Mouse (Mus musculus) brown adipose tissue, adult 24 weeks (tissue): Measurements from ENCODE around the gene Ptafr. TPM values are rescaled to one million over a fixed set of nuclear protein-coding genes. Genes with fewer than 3 reads are reported as not detected.
"Not testable (repeated sequence)": the region's sequence is repeated elsewhere in the genome, so short reads cannot be mapped to it uniquely, and the experiment has no call there.

ENCODE experiments used
- H3K27ac ChIP-seq: fragments of 200-500 bp; replicated peaks from 2 replicates; pipeline ENCODE4 v1.5.1; 2012; ENCODE audit warnings: low read depth, mild to moderate bottlenecking, low read length
- H3K4me1 ChIP-seq: fragments of 200-500 bp; 2 replicates; pipeline ENCODE4 v1.6.1; 2012; ENCODE audit warnings: low read length, mixed read lengths; ENCODE audit not compliant: control insufficient read depth, insufficient read depth, insufficient read length
- H3K4me3 ChIP-seq: fragments of 200-500 bp; 2 replicates; pipeline ENCODE4 v1.5.1; 2012; ENCODE audit warnings: low read depth, mild to moderate bottlenecking, low read length, moderate library complexity; ENCODE audit not compliant: insufficient read depth
- polyA plus RNA-seq: library from polyadenylated mRNA; stranded (reverse); fragments of >200 nt; gene quantifications from 2 replicates; pipeline ENCODE4 v1.2.4, GENCODE M21; 2012; ENCODE audit not compliant: missing spikeins, insufficient read depth, insufficient read length

Gene Ptafr
- polyA plus RNA-seq, 1 experiment: 3.6 TPM

DNA sequence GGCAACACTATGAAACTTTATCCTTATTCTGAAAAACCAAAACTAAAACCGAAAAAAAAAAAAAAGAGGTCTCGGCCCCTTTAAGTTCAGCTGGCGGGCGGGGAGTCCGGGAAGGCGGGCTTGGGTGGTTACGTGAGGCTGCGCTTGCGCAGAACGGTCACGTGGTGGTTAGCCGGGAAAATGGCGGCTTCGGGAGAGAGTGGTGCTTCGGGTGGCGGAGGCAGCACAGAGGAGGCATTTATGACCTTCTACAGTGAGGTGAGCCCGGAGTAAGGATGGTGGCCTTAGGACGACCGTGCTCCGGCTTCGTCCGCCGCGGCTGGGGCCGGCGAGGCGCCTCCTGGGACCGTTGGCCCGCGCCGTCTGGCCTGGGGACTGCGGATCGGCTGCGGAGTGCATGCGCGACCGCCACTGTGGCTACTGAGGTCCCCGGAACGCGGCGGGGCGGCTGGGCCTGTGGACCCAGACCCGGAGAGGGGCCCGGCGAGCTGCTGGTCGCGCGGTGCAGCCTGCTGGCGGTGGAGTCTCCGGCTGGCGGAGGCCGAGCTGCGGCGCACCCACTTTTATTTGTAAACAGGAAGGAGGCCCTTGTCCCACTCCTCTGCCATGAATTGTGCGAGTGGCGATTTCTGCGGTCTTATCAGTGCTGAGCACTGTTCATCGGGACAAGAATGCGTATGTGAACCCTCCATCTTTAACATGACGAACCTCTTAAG is 28.3 kb upstream of the Ptafr start, which contains the start of gene Dnajc8:
Dnajc8 (plus strand) TSS at position 145 of the 716 bp plus-strand sequence.
- H3K4me3 ChIP-seq: peak within 1 kb of the TSS; percentile 75
- peaks cover 3% of the 10 kb centered on the region; the same call in 1 of the 2 replicates for H3K4me1 ChIP-seq
- H3K27ac ChIP-seq: peak within 1 kb of the TSS; percentile 4; the same call in 1 of the 2 replicates

DNA sequence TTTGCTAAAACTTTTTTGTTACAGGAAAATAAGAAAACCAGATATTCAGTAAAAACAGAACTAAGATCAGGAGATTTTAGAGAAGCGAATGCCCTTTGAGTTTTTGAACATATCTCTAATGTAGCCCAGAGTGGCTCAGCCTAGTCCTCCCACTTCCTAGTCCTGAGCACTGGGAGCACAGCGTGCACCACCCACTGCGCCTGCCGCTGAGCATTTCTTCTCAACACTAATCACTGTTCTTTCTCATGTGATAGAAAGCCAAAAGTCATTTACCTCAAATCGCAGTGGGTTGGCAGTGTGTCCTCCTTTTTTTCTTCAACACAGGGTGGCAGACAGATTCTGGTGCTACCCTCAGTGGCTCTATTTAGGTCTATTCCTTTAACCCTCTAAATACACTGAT is 24.4 kb upstream of the Ptafr start:
- H3K27ac ChIP-seq: no peak overlapping the region
- H3K4me1 ChIP-seq: peaks cover 3% of the 10 kb centered on the region; the same call in 1 of the 2 replicates
- no peak overlapping the region for H3K4me3 ChIP-seq

- Histone ChIP-seq H3K4me3 (no peak overlapping the region), H3K27ac (no peak overlapping the region), H3K4me1 (peaks cover 3% of the 10 kb centered on the region; the same call in 1 of the 2 replicates)
Measured at GRCm38 (mm10) chr4:132541413-132541812, 22.5 kb upstream of the Ptafr start.

DNA sequence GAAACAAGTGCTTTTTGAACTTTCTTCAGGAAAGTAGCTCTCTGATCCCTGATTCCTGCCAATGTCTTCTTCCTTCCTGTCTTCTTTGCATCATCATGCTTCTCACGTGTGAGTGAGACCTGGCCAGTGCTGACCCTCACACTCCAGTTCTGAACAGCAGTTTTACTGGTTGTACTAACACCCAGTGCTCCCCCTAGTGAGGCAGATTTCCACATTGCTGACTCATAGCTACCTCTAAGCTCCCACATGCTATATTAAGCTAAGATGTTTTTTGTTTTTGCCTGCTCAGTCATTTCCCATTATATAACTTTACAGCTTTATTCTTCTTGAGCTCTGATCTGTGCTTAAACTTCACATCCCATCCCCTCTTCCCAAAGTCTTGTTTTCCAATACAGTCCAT is 21.1 kb upstream of the Ptafr start:
- Histone ChIP-seq H3K4me3 (no peak overlapping the region), H3K4me1 (no peaks in the 10 kb centered on the region), H3K27ac (no peak overlapping the region)

DNA sequence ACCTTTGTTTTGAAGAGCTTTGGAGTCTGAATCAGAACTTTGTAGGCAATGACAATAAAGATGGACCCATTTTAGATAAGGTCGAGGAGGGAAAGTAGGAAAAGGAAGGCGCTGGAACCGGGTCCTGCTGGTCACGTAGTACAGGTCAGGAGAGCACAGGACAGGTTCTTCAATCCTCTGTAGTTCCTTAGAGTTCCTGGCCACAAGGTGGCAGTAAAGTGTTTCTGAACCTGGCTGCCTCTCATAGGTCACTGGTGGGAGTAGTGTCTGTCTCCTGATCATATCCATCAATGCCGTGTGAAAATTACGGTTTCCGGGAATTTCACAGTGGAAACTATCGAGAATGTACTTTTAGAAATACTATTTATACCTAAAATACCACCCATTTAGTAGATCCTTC is 18.0 kb upstream of the Ptafr start:
- Histone ChIP-seq H3K4me1 (no peaks in the 10 kb centered on the region), H3K27ac (no peak overlapping the region), H3K4me3 (no peak overlapping the region)

DNA sequence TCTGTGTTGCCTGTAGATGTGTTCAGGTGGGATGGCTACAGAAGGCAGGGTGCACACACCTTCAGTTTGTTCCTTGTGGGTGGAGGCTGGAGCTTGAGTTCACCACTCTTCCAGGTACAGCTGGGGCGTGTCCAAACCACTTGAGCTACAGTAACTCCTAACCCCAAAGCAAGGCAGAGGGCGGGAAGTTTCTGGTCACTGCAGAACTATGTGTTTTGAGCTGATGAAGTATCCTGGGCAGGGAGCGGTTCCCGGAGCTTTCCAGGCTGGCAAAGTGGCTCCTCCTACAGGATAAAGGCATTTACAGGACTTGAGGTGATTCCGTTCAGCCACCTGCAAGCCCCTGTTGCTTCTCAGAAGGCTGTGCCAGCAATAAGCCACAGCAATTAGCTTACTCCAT is 9.6 kb upstream of the Ptafr start:
- H3K27ac ChIP-seq: no peak overlapping the region
- no peak overlapping the region for H3K4me3 ChIP-seq
- no peaks in the 10 kb centered on the region for H3K4me1 ChIP-seq

GRCm38 (mm10) chr4:132554653-132555052 is 9.2 kb upstream of the Ptafr start:
- Histone ChIP-seq H3K4me3 (no peak overlapping the region), H3K27ac (no peak overlapping the region), H3K4me1 (no peaks in the 10 kb centered on the region)

DNA sequence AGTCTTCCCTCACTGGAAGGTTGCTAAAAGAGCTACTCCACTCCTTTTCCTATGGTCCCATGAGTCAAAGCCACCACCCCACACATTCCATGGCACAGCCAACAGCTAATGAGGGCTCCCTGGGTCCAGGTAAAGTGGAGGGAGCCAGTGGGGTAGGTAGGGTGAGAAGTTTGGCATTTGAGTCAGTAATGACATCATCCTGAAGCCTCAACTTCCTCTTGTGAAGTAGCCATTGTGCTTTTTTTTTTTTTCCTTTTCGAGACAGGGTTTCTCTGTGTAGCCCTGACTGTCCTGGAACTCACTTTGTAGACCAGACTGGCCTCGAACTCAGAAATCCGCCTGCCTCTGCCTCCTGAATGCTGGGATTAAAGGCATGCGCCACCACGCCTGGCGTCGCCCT is 8.3 kb upstream of the Ptafr start:
- H3K27ac ChIP-seq, H3K4me1 ChIP-seq, H3K4me3 ChIP-seq: not testable (repeated sequence)

DNA sequence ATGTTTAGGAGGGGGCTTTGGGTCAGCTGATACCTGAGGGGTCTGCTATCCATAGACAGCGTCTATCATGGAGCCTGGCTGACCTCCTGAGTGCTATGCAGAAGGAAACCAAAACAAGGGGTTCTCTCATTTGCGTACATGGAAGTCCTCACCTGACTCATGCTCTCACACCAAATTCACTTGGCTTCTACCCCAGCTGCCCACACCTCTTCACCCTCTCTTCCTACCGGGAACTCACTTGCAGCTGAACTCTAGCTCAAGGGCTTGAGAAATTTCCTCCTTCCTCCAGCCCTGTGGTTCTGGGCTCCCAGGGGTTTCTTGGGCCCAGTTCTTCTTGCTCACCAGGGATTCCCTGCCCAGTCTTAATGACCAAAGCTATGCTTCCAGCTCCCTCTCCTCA is 606 bp upstream of the Ptafr start:
- no peaks in the 10 kb centered on the region for H3K4me1 ChIP-seq
- no peak overlapping the region for H3K27ac ChIP-seq
- H3K4me3 ChIP-seq: peak overlapping the region; percentile 26

DNA sequence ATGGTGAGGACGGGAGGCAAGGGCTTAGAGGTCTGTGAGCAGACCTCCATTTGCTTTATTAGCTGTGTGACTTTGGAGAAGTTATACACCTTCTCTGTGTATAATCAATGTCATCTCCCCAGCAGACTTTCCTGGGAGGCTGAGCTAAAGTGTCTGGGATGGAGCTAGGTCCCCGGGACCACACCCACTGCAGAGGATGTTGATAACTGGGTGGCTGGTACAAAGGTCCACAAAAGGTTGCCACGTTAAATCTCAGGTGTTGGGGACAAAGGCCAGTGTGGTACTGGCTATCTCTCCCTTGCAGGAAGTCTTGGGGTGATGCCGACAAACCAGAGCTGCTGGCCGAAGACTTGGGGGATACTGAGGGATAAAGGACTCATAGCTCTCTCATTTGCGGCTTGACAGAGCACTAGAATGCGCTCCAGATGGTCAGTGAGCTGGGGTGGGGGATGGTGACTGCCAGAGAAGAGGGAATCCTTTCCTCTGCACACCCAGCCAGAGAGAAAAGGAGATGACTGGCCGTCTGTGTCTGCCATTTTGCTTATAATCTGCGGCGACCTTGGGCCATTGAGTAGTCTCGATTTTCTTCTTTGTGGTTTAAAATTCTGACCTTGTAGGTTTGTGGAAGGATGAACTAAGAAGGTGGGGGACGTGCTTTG is 1.4 kb downstream of the Ptafr start:
- H3K4me3 ChIP-seq: peak overlapping the region; percentile 44
- peak overlapping the region; percentile 65 for H3K27ac ChIP-seq
- no peaks in the 10 kb centered on the region for H3K4me1 ChIP-seq

GRCm38 (mm10) chr4:132567361-132567779 is 3.5 kb downstream of the Ptafr start:
- Histone ChIP-seq H3K4me3 (peak overlapping the region; percentile 26), H3K4me1 (no peaks in the 10 kb centered on the region), H3K27ac (peak overlapping the region; percentile 35; the same call in 1 of the 2 replicates)

GRCm38 (mm10) chr4:132569115-132569514 is 5.2 kb downstream of the Ptafr start:
- H3K27ac ChIP-seq: no peak overlapping the region
- H3K4me1 ChIP-seq: no peaks in the 10 kb centered on the region
- H3K4me3 ChIP-seq: no peak overlapping the region

DNA sequence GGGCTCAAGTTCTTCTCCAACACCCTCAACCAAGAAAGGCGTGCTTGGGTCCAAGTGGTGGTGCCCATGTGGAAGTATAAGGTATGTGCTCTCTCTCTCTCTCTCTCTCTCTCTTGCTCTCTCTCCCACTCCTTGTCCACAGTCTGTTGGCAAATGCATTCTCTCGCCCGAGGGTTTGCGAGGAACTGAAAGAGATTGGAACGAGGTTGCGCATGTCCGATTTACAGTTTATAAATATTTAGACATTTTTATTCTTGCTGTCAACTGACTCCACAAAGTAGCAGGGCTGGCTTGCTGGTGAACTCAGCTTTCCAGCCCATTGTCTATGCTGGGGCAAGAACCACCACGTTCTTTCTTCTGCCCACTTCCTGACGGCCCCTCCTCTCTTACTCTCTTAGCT is 7.3 kb downstream of the Ptafr start:
- no peak overlapping the region for H3K27ac ChIP-seq
- no peaks in the 10 kb centered on the region for H3K4me1 ChIP-seq
- H3K4me3 ChIP-seq: no peak overlapping the region

DNA sequence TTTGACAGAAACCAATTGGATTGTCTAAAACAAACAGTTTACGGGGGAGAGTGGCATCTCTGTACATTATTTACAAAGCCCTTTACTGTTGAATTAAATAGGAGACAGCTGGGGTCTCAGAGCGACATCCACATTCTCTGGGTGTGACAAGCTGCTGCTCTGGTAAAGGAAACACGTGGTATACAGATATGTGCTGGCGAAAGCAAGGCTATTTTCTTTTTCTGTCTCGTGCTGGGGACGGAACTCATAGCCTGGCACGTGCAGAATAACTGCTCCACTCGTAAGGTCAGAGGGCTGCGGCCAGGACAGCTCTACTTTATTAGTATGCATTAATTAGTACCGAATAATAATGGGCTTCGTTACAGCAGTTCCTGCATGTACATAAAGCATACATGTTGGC is 9.5 kb downstream of the Ptafr start:
- Histone ChIP-seq H3K27ac (peak overlapping the region; percentile 29; the same call in 1 of the 2 replicates), H3K4me3 (no peak overlapping the region), H3K4me1 (no peaks in the 10 kb centered on the region)

- Histone ChIP-seq H3K27ac (no peak overlapping the region), H3K4me1 (no peaks in the 10 kb centered on the region), H3K4me3 (no peak overlapping the region)
Measured at GRCm38 (mm10) chr4:132574809-132575347, 11.0 kb downstream of the Ptafr start.
